Mouse (Mus musculus) G1E (cell line): Measurements from ENCODE around the gene Serpinb6b. TPM values are rescaled to one million over a fixed set of nuclear protein-coding genes. Genes with fewer than 3 reads are reported as not detected.

Source experiments
- ATAC-seq: 2 replicates; pipeline ENCODE4 v1.8.0; 2016; ENCODE audit warnings: mild to moderate bottlenecking; ENCODE audit not compliant: insufficient number of reproducible peaks, poor library complexity, low FRiP score, severe bottlenecking; ENCODE audit errors: extremely low read depth
- DNase-seq: peaks from one replicate; pipeline ENCODE4 v3.0.0; 2012; ENCODE audit warnings: low spot score
- H3K27me3 ChIP-seq: 2 replicates; pipeline ENCODE4 v1.6.1; 2012; ENCODE audit warnings: mild to moderate bottlenecking, low read length, inconsistent platforms; ENCODE audit not compliant: insufficient read depth
- H3K36me3 ChIP-seq: replicated peaks from 2 replicates; pipeline ENCODE3; 2012; ENCODE audit warnings: mild to moderate bottlenecking, inconsistent platforms
- H3K4me1 ChIP-seq: 2 replicates; pipeline ENCODE4 v1.6.1; 2012; ENCODE audit warnings: low read depth, low read length, inconsistent platforms, mixed read lengths; ENCODE audit not compliant: insufficient read depth
- H3K4me3 ChIP-seq: 2 replicates; pipeline ENCODE4 v1.5.1; 2012; ENCODE audit warnings: low read depth, mild to moderate bottlenecking, inconsistent platforms, low read length, moderate library complexity, mixed read lengths
- H3K9me3 ChIP-seq: replicated peaks from 2 replicates; pipeline ENCODE4 v1.6.1; 2012; ENCODE audit warnings: inconsistent platforms
- CTCF ChIP-seq: IDR thresholded peaks from 2 replicates; pipeline ENCODE4 v1.5.1; 2012; ENCODE audit warnings: low read depth, low read length, inconsistent platforms, mixed read lengths
- GATA1 ChIP-seq: IDR thresholded peaks from 2 replicates; pipeline ENCODE4 v1.6.1; 2012; ENCODE audit warnings: borderline replicate concordance, low read length, inconsistent platforms, mixed read lengths
- GATA2 ChIP-seq: IDR thresholded peaks from 2 replicates; pipeline ENCODE4 v1.6.1; 2012; ENCODE audit warnings: low read depth, low read length, inconsistent platforms, borderline replicate concordance
- POLR2AphosphoS5 ChIP-seq: IDR thresholded peaks from 2 replicates; pipeline ENCODE4 v1.6.1; 2012; ENCODE audit warnings: low read depth, low read length, inconsistent platforms; ENCODE audit not compliant: insufficient replicate concordance
- TAL1 ChIP-seq: conservative IDR thresholded peaks from 2 replicates; pipeline ENCODE4 v1.6.1; 2012; ENCODE audit warnings: low read depth, low read length, inconsistent platforms, mixed read lengths
- polyA plus RNA-seq: library from polyadenylated mRNA; stranded (reverse); fragments of >175 nt; gene quantifications from 2 replicates; pipeline ENCODE4 v1.2.3, GENCODE M21; 2012
- total RNA-seq, 2 experiments: library from RNA; stranded (forward) in 1 of 2; stranded (reverse) in 1 of 2; fragments of 200-1000 nt in 1 of 2; fragments of >200 nt in 1 of 2; fragmentation: Nextera tagmentation in 1 of 2; gene quantifications; 2 replicates each; pipeline ENCODE4 v1.2.3; 2014 to 2017

The Serpinb6b gene
- total and polyA plus RNA-seq, 3 experiments, result 0.05 TPM; not detected in 2

DNA sequence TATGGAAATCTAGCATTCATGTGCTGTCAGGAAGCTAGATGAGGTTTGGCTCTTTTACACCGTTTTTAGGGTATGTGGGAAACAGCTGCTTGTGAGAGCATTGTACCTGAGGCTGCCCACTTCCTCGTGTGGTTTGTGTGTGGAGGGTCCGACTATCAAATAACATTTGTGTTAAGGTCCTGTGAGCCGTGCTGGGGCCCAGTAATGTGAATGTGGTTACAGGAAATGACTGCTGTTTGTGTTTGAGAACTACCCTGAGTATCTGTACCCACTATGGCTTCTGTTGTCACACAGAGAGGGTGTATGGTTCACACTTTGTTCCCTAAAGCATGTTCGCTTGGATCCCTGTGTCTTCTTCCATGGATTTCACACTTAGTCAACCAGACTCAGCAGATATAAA lies 1.1 kb downstream of the Serpinb6b start:
- no peaks in the 10 kb centered on the region for H3K4me1 ChIP-seq
- peaks cover 19% of the 10 kb centered on the region for H3K27me3 ChIP-seq
- no peaks in the 10 kb centered on the region for H3K36me3 ChIP-seq
- no peak for ATAC-seq
- TF ChIP-seq POLR2AphosphoS5 (no peak), CTCF (no peak), GATA1 (no peak)
- no peaks in the 10 kb centered on the region for H3K9me3 ChIP-seq
- no peak overlapping the region for H3K4me3 ChIP-seq
- DNase-seq, result no peak

- H3K36me3 ChIP-seq, result no peaks in the 10 kb centered on the region
- H3K4me3 ChIP-seq, result no peak overlapping the region
- no peaks in the 10 kb centered on the region; the same call in 1 of the 2 replicates for H3K4me1 ChIP-seq
- ATAC-seq (no peak), DNase-seq (no peak)
- no peaks in the 10 kb centered on the region for H3K9me3 ChIP-seq
- peaks cover 19% of the 10 kb centered on the region for H3K27me3 ChIP-seq
- TF ChIP-seq CTCF (no peak), GATA1 (no peak), TAL1 (no peak), GATA2 (no peak), POLR2AphosphoS5 (no peak)
Measured at GRCm38 (mm10) chr13:32967233-32967632, 2.2 kb downstream of the Serpinb6b start.

GRCm38 (mm10) chr13:32968353-32968984 lies 3.5 kb downstream of the Serpinb6b start:
- Histone ChIP-seq H3K9me3 (no peaks in the 10 kb centered on the region), H3K4me1 (no peaks in the 10 kb centered on the region; the same call in 1 of the 2 replicates), H3K36me3 (no peaks in the 10 kb centered on the region), H3K27me3 (peaks cover 16% of the 10 kb centered on the region), H3K4me3 (no peak overlapping the region)
- ATAC-seq (no peak), DNase-seq (no peak)
- TF ChIP-seq GATA2, result no peak
- no peak for TF ChIP-seq POLR2AphosphoS5
- no peak for TF ChIP-seq GATA1
- TF ChIP-seq CTCF, result no peak
- no peak for TF ChIP-seq TAL1

DNA sequence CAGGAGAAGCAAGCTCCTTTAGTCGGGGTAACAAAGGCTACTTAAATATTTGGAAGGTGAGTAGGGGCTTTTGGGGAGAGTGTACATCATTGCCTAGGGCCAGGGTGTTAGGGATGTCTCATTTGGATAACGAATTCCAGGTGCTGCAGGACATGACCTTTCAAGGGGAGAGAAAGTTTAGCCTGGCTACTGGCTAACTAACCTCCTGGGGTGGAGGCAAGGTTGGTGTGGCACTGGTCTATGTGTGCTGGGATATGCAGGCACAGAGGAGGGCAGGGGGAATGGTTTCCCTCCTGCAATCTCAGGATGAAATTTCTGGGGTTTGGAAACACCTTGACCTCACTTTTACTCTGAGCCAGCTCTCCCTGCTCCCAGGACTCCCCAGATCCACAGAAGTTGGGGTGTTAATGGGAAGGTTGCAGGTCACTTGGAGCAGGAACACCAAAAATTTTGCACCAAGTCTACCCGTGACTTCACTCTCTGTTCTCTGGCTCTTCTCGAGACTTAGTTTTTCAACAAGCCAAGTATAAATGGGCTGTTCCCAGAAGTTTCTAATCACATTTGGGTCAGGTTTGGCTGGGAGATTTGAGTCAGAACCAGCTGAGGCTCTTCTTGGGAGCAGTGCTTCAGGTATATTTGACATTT lies 4.1 kb downstream of the Serpinb6b start:
- DNase-seq (no peak), ATAC-seq (no peak)
- H3K4me1 ChIP-seq, result no peaks in the 10 kb centered on the region; the same call in 1 of the 2 replicates
- H3K27me3 ChIP-seq, result peaks cover 17% of the 10 kb centered on the region
- no peaks in the 10 kb centered on the region for H3K9me3 ChIP-seq
- no peak for TF ChIP-seq CTCF
- no peak for TF ChIP-seq GATA2
- no peak for TF ChIP-seq POLR2AphosphoS5
- TF ChIP-seq TAL1, result no peak
- no peak for TF ChIP-seq GATA1
- H3K4me3 ChIP-seq, result no peak overlapping the region
- H3K36me3 ChIP-seq, result no peaks in the 10 kb centered on the region

- H3K36me3 ChIP-seq, result no peaks in the 10 kb centered on the region
- no peaks in the 10 kb centered on the region for H3K9me3 ChIP-seq
- DNase-seq, result no peak
- H3K4me3 ChIP-seq, result no peak overlapping the region
- no peak for ATAC-seq
- TF ChIP-seq TAL1 (no peak), GATA2 (no peak), GATA1 (no peak), CTCF (no peak), POLR2AphosphoS5 (no peak)
- H3K27me3 ChIP-seq, result peaks cover 19% of the 10 kb centered on the region
- H3K4me1 ChIP-seq, result no peaks in the 10 kb centered on the region; the same call in 1 of the 2 replicates
Measured at GRCm38 (mm10) chr13:32969641-32970040, 4.6 kb downstream of the Serpinb6b start.

GRCm38 (mm10) chr13:32970776-32971175 lies 5.8 kb downstream of the Serpinb6b start:
- H3K27me3 ChIP-seq, result peaks cover 13% of the 10 kb centered on the region; the same call in 1 of the 2 replicates
- no peak overlapping the region for H3K4me3 ChIP-seq
- TF ChIP-seq POLR2AphosphoS5, result no peak
- no peak for TF ChIP-seq TAL1
- no peak for TF ChIP-seq CTCF
- TF ChIP-seq GATA1, result no peak
- no peak for TF ChIP-seq GATA2
- H3K9me3 ChIP-seq, result no peaks in the 10 kb centered on the region
- ATAC-seq, result no peak
- no peaks in the 10 kb centered on the region; the same call in 1 of the 2 replicates for H3K4me1 ChIP-seq
- H3K36me3 ChIP-seq, result no peaks in the 10 kb centered on the region
- no peak for DNase-seq
